Mouse (Mus musculus) neural tube, embryonic 12.5 days (tissue): ENCODE measurements at regions not wholly inside any gene's neighbourhood (a gene's known extent, or its start where the extent isn't known, plus 50 kb on each side); places are given as distances from the start of the nearest gene placed in this dataset.

ENCODE experiments used
- ATAC-seq: fragments of 200-750 bp; cut with Nextera tagmentation; 2 replicates; pipeline ENCODE4 v1.8.0; 2017; ENCODE audit warnings: low read depth, mild to moderate bottlenecking, moderate TSS enrichment, moderate library complexity; ENCODE audit not compliant: low FRiP score
- H3K27ac ChIP-seq: fragments of 300-500 bp; sonication (generic); 2 replicates; pipeline ENCODE4 v1.5.1; 2016
- H3K27me3 ChIP-seq: fragments of 300-500 bp; sonication (generic); replicated peaks from 2 replicates; pipeline ENCODE4 v1.6.1; 2016; ENCODE audit warnings: mild to moderate bottlenecking
- H3K36me3 ChIP-seq: fragments of 300-500 bp; sonication (generic); 2 replicates; pipeline ENCODE4 v1.6.1; 2016; ENCODE audit warnings: mild to moderate bottlenecking
- H3K4me1 ChIP-seq: fragments of 300-500 bp; sonication (generic); 2 replicates; pipeline ENCODE4 v1.6.1; 2016
- H3K4me2 ChIP-seq: fragments of 300-500 bp; sonication (generic); replicated peaks from 2 replicates; pipeline ENCODE4 v1.6.1; 2016; ENCODE audit warnings: mild to moderate bottlenecking
- H3K4me3 ChIP-seq: fragments of 300-500 bp; sonication (generic); 2 replicates; pipeline ENCODE4 v1.5.1; 2016
- H3K9ac ChIP-seq: fragments of 300-500 bp; sonication (generic); 2 replicates; pipeline ENCODE4 v1.6.1; 2016; ENCODE audit warnings: mild to moderate bottlenecking
- H3K9me3 ChIP-seq: fragments of 300-500 bp; sonication (generic); 2 replicates; pipeline ENCODE4 v1.6.1; 2016; ENCODE audit warnings: mild to moderate bottlenecking
- WGBS: fragments of 180-500 bp; shearing (Covaris S2); methylation state at CpG from one replicate; pipeline ENCODE4 v1.1.7; 2016; 5-methylcytosine and 5-hydroxymethylcytosine counted together

- WGBS = 73% methylated on average over 1 of the region's 1 CpGs
- ATAC-seq = no peak
- no peak overlapping the region for H3K9ac ChIP-seq
These were observed 118.5 kb downstream of the Ccdc50 start for GRCm38 (mm10) chr16:27507212-27507611.

DNA sequence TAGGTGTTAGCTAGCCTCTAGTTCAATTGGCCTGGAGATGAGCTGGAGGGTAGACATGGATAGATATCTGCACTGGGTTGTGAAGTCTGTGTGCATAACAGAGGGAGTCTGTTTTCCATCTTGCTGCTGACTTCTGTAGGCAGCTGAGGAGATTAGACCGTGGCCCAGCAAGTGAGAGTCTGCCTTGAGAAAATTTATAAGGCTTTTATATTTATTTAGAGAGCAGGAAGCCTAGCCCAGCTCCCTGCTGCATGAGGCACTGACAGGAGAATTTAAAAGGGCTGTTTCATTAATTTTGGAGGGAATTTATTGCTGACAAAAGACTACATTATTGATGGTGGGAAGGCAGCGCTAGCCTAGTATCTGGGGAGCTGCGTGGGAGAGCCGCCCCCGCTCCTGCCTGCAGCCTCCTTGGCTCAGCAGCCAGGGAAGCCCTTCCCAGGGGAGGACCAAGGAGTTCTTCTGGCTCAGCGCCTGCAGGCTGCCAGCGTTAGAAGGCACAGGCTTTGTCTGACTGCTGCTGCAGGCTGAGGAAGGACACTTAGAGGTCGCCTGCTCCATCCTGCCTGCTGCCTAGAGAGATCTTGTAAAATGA lies 135.0 kb downstream of the Ccdc50 start:
- Histone ChIP-seq H3K9me3 (no peaks in the 10 kb centered on the region), H3K4me2 (peak overlapping the region; percentile 37), H3K27me3 (no peaks in the 10 kb centered on the region), H3K4me1 (peaks cover 9% of the 10 kb centered on the region; the same call in 1 of the 2 replicates), H3K4me3 (no peak overlapping the region), H3K9ac (no peak overlapping the region), H3K36me3 (no peaks in the 10 kb centered on the region), H3K27ac (peak overlapping the region; percentile 32; the same call in 1 of the 2 replicates)
- WGBS = 22% methylated on average over 8 of the region's 8 CpGs
- ATAC-seq = peak; percentile 88

More at GRCm38 (mm10) chr16:27507212-27507611, 118.5 kb downstream of the Ccdc50 start:
- Histone ChIP-seq H3K4me2 (no peak overlapping the region), H3K4me1 (no peaks in the 10 kb centered on the region), H3K27ac (no peak overlapping the region), H3K27me3 (no peaks in the 10 kb centered on the region), H3K4me3 (no peak overlapping the region), H3K9me3 (no peaks in the 10 kb centered on the region), H3K36me3 (no peaks in the 10 kb centered on the region)

GRCm38 (mm10) chr16:27526669-27527068 lies 138.0 kb downstream of the Ccdc50 start:
- ATAC-seq = no peak
- H3K36me3 ChIP-seq = no peaks in the 10 kb centered on the region
- no peak overlapping the region for H3K4me2 ChIP-seq
- H3K9ac ChIP-seq = no peak overlapping the region
- no peaks in the 10 kb centered on the region for H3K9me3 ChIP-seq
- H3K27me3 ChIP-seq = no peaks in the 10 kb centered on the region
- peaks cover 9% of the 10 kb centered on the region; the same call in 1 of the 2 replicates for H3K4me1 ChIP-seq
- H3K4me3 ChIP-seq = no peak overlapping the region
- 58% methylated on average over 1 of the region's 1 CpGs for WGBS
- H3K27ac ChIP-seq = no peak overlapping the region

DNA sequence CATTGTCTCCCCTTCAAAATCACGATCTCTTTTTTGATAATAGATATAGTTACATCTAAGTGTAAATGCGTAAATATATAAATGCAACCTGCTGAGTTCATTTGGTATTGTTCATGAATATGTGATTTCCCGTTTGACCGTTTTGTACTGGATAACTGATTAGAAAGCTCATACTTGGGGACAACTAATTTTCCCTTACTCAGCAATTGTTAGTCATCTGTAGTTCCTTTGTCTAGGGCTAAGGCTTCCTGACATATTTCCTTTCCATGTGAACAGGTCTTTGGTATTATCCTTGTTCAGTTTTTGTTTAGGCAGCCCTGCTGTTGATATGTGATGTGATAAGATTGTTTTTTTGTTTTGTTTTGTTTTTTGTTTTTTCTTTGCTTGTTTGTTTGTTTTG lies 142.0 kb downstream of the Ccdc50 start:
- no peak overlapping the region for H3K9ac ChIP-seq
- H3K27me3 ChIP-seq = no peaks in the 10 kb centered on the region
- H3K9me3 ChIP-seq = no peaks in the 10 kb centered on the region
- H3K4me1 ChIP-seq = no peaks in the 10 kb centered on the region
- WGBS = 96% methylated on average over 4 of the region's 4 CpGs
- no peak overlapping the region for H3K27ac ChIP-seq
- ATAC-seq = no peak
- no peaks in the 10 kb centered on the region for H3K36me3 ChIP-seq
- no peak overlapping the region for H3K4me2 ChIP-seq
- no peak overlapping the region for H3K4me3 ChIP-seq
